Mouse (Mus musculus) spleen, postnatal 4 days (tissue): ENCODE data around the gene Phf12.

Source experiments
- DNase-seq, 2 experiments: peaks; one replicate each; pipeline ENCODE4 v3.0.0; 2022; ENCODE audit warnings: low spot score in 2 of 2

Phf12 gene

DNA sequence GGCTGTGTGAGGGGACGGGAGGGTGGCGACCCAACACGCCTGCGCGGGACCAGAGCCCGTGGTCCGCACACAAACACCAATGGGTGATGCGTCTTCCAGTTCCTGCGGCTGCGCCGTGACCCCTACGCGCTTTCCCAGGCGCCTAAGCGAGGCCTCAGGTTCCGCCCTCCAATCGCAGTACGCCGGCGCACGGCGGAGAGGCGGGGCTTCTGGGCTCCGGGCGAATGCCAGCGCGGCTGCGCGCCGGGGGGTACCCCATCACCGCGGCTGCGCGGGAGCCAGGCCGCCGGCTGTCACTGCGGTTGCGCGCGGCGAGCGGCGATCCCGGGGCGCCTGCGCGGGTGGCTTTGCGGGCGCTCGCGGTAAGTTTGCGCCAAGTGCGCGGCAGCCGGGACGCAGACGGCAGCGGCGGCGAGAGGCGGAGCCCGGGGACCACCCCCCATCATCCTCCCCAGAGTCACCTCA, at the start of gene Phf12:
TSS of gene Phf12 (plus strand) at position 314 of the 465 bp plus-strand sequence.
- DNase-seq: peak; percentile 99

GRCm38 (mm10) chr11:77934111-77934521, 48.4 kb upstream of the Phf12 start:
- DNase-seq: no peak

DNA sequence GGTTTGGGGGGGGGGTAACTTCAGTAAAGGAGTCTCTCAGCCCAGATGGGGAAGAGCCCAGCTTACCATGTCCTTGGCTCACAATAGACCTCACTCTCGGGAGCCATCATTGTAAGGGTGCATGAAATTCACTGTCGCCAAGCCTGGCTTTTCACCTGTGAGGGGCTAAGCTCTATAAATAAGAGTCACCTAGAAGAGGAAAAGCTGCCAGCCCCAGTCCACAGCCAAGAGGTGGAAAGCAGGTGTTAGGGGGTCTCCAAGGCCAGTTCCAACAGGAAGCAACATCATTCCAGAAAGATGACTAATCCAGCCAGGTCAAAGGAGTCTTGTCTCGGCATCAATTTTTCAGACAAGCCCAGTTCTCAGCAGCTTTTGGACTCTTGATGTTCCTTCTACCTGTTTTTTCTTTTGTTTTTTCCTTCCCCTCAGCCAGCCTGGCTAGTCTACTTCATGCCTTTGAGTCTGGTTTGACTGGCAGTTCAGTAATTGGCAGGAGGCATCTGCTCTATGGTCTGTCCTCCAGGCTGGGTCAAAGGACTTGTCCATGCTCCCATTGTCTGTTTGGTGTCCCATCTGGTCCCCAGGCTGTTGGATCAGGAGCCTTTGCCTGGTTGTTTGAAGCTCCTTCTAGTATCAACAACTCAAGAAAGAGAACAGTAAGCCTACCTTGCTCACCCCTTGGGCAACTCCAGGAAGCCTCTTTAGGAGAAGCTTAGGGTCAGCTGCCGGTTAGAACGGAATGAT, 47.8 kb upstream of the Phf12 start:
- DNase-seq: no peak

DNA sequence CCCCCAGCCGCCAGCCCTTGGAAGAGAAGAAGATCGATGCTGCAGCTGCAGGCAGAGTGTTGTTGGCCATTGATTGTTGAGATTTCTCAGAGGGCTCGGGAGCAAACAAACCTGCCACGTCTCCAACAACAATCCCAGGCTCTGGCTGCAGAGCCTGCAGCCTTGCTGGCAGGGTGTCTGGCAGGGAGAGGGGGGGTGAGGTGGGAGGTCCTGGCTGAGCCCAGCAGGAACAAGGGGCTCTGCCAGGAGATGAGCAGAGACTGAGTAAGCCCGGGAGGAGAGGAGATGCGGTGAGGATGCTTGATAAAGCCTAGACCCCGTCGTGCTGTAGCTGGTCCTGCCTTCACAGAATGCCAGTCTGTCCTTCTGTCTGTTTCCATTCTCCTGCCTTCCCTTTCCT, 45.7 kb upstream of the Phf12 start:
- no peak for DNase-seq

GRCm38 (mm10) chr11:77937649-77938410, 44.7 kb upstream of the Phf12 start:
- DNase-seq: no peak

GRCm38 (mm10) chr11:77942230-77942629, 40.3 kb upstream of the Phf12 start:
- no peak for DNase-seq

- no peak for DNase-seq
Measured at GRCm38 (mm10) chr11:77947860-77948259, 34.7 kb upstream of the Phf12 start.

- no peak for DNase-seq
Measured at GRCm38 (mm10) chr11:77950125-77950685, 32.3 kb upstream of the Phf12 start.

GRCm38 (mm10) chr11:77950797-77951228, 31.7 kb upstream of the Phf12 start:
- no peak for DNase-seq

DNA sequence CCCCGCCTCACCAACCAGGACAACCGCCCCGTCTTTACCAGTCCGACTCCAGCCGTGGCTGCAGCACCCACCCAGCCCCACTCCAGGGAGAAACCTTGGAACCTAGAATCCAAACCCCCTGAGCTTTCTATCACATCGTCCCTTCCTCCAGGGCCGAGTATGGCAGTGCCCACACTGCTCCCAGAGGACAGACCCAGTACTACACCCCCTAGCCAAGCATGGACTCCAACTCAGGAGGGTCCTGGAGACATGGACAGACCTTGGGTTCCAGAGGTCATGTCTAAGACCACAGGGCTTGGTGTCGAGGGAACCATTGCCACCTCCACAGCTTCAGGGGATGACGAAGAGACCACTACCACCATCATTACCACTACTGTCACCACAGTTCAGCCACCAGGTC, 28.9 kb upstream of the Phf12 start:
- DNase-seq: peak; percentile 28 to 71

- no peak for DNase-seq
Measured at GRCm38 (mm10) chr11:77956428-77956827, 26.1 kb upstream of the Phf12 start.

- no peak for DNase-seq
Measured at GRCm38 (mm10) chr11:77958268-77958667, 24.3 kb upstream of the Phf12 start.

- DNase-seq: no peak
Measured at GRCm38 (mm10) chr11:77958932-77959331, 23.6 kb upstream of the Phf12 start.

GRCm38 (mm10) chr11:77960199-77960598, 22.4 kb upstream of the Phf12 start:
- DNase-seq: no peak

DNA sequence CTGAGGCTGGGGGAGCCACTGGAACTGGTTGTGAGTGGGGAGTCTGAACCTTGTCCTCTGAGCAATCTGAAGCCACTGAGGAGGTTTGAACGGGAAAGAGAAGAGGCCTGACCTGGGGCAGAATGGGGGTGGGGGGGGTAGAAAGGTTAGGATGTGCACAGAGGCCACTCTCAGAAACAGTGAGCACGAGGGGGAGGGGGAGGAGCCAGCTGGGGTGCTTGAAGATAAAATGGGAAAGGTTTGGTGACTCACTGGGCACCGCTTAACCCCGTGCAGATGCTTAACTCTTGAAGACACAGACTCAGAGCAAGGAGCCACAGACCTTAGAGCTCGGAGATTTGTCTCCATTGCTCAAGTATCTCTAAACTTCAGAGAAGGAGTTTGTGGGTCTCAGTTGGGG, 21.7 kb upstream of the Phf12 start:
- no peak for DNase-seq

- DNase-seq: no peak
Measured at GRCm38 (mm10) chr11:77962946-77963345, 19.6 kb upstream of the Phf12 start.

GRCm38 (mm10) chr11:77964415-77965095, 18.0 kb upstream of the Phf12 start:
- no peak for DNase-seq

DNA sequence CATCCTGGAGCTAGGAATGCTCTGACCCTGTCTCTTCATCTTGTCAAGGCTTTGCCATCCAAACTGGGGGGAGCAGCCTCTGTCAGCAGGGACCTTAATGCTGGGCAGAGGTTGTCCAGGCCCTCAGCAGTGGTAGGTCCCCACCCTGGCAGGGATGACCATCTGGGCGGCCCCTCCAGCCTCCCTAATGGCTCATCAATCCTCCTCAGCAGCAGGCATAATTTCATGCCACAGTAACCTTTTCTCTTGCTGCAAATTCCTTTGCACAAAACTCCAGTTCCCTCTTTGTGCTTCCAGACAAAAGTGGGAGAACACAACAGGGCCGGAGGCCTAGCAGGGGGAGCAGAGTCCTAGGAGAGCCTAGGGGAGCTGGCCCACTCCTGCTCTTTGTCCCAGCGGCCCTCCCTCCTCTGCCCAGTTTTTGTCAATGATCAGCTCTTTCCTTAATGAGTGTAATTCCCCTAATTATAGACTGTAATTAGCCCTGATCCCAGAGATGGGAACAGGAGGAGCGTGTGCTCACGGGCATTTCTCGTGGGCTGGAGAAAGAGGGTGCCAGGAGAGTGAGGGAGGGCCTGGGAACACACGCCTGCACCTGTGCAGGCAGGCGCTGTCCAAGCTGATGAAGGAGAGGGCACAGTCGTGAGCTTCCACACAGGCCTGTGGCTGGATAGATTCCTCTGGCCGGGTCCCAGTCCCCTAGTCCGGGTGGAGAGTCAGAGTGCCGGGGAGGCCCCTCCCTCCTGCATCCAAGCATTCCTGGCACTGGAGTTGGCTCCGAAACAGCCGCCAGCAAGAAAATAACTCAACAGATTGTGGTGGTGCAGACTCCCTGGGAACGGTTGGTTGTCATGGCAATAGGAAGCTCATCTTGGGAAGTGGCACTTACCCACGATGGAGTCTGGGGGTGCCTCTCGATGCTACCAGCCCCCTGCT, 17.2 kb upstream of the Phf12 start:
- no peak for DNase-seq

- DNase-seq: no peak
Measured at GRCm38 (mm10) chr11:77966037-77966391, 16.5 kb upstream of the Phf12 start.

DNA sequence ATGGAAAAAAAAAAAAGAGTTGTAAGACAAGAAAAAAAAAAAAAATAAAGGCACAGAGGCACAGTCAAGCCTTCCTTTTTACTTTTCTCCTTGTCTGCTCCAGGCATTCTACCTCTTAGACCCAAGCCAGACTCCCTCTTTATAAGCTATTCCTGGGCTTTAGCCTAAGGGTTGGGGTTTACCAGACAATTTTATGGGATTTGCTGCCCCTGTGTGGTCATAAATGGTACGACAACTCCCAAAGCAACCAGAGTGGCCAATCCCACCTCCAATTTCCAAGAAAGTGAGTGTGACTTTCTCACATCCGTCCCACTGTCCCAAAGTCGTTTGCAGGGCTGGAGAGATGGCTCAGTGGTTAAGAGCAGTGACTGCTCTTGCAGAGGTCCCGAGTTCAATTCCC, 15.4 kb upstream of the Phf12 start:
- peak; percentile 47 to 83 for DNase-seq

DNA sequence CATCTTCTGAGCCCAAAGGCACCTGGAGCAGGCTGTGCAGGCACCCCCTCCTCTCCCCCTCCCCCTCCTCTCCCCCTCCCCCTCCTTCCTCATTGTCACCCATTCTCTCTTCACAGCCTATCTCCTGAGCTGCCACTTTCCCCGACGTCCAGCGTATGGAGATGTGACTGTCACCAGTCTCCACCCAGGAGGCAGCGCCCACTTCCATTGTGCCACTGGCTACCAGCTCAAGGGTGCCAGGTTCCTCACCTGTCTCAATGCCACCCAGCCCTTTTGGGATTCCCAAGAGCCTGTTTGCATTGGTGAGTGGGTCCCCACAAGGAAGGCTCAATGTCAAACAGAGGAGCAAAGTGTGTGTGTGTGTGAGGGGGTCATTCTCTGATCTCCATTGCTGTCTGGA, 13.8 kb upstream of the Phf12 start:
- no peak for DNase-seq
